Mouse (Mus musculus): ENCODE measurements around the gene Sirt1. TPM values are rescaled to one million over a fixed set of nuclear protein-coding genes. Genes with fewer than 3 reads are reported as not detected.

The Sirt1 gene
- polyA plus RNA-seq (2014; fragmentation: Nextera tagmentation; extraction: Ambion mirVana): 9.1 and 9.3 TPM in 2 replicates

GRCm38 (mm10) chr10:63381498-63382280, at the start of gene Sirt1:
Gene Sirt1, minus strand, starts transcription at chr10:63381704.
- Histone ChIP-seq H3K4me3 (ENCODE audit: low read depth, low read length) (peak within 1 kb of the TSS; percentile 48), H3K36me3 (ENCODE audit: control insufficient read depth, insufficient read depth, low read length) (no peaks in the 10 kb centered on the region), H3K27me3 (ENCODE audit: control insufficient read depth, insufficient read depth, low read length) (no peaks in the 10 kb centered on the region), H3K4me2 (ENCODE audit: low read depth, low read length, severe bottlenecking) (peak within 1 kb of the TSS; percentile 86), H3K9me3 (ENCODE audit: control insufficient read depth, low read length) (no peaks in the 10 kb centered on the region), H3K27ac (ENCODE audit: low read depth, low read length) (no peak within 1 kb of the TSS), H3K9ac (ENCODE audit: low read length) (peak within 1 kb of the TSS; percentile 64), H3K4me1 (replicated peaks; ENCODE audit: control insufficient read depth, insufficient read depth, low read length) (peaks cover 6% of the 10 kb centered on the region; the same call in 1 of the 2 replicates)
- WGBS: 6% methylated on average over 24 of the region's 24 CpGs
- ATAC-seq (replicated peaks; ENCODE audit: low FRiP score) (no peak), DNase-seq (ENCODE audit: low spot score) (no peak)

GRCm38 (mm10) chr10:63429785-63430305, 48.3 kb upstream of the Sirt1 start, which contains the start of gene Ctnna3:
Gene Ctnna3, plus strand, starts transcription at chr10:63430098.
- peak within 1 kb of the TSS; percentile 80 for H3K4me3 ChIP-seq (ENCODE audit: low read depth, low read length)
- peak within 1 kb of the TSS; percentile 72 for H3K9ac ChIP-seq (ENCODE audit: low read length)
- H3K4me2 ChIP-seq (ENCODE audit: low read depth, low read length, severe bottlenecking): peak within 1 kb of the TSS; percentile 63
- WGBS: under 1% methylated on average over 54 of the region's 55 CpGs
- H3K4me1 ChIP-seq (replicated peaks; ENCODE audit: control insufficient read depth, insufficient read depth, low read length): no peaks in the 10 kb centered on the region
- peak within 1 kb of the TSS; percentile 57; the same call in 1 of the 2 replicates for H3K27ac ChIP-seq (ENCODE audit: low read depth, low read length)
- H3K36me3 ChIP-seq (ENCODE audit: control insufficient read depth, insufficient read depth, low read length): no peaks in the 10 kb centered on the region
- DNase-seq (ENCODE audit: low spot score): peak; percentile 96
- peak; percentile 94 for ATAC-seq (replicated peaks; ENCODE audit: low FRiP score)
- no peaks in the 10 kb centered on the region for H3K9me3 ChIP-seq (ENCODE audit: control insufficient read depth, low read length)
- no peaks in the 10 kb centered on the region for H3K27me3 ChIP-seq (ENCODE audit: control insufficient read depth, insufficient read depth, low read length)

DNA sequence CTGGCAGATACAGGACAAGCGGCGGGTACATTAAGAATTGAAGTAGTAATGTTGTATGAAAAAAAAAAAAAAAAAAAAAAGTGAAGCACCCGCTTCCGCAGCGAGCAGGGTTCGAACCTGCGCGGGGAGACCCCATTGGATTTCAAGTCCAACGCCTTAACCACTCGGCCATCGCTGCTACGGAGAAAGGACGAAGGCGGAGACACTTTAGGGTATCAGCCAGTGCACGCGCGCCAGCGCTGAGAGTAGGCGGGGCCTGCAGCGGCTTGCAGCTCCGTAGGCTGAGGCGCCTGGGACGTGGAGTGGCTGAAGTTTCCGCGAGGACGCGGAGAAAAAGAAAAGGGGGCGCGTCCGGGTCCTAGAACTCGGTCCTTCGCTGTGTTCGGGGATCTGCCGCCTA, 47.9 kb upstream of the Sirt1 start:
- peak overlapping the region; percentile 72 for H3K9ac ChIP-seq (ENCODE audit: low read length)
- peak overlapping the region; percentile 80 for H3K4me3 ChIP-seq (ENCODE audit: low read depth, low read length)
- under 1% methylated on average over 34 of the region's 34 CpGs for WGBS
- ATAC-seq (replicated peaks; ENCODE audit: low FRiP score) (peak; percentile 94), DNase-seq (ENCODE audit: low spot score) (peak; percentile 99)
- H3K9me3 ChIP-seq (ENCODE audit: control insufficient read depth, low read length): no peaks in the 10 kb centered on the region
- H3K27me3 ChIP-seq (ENCODE audit: control insufficient read depth, insufficient read depth, low read length): no peaks in the 10 kb centered on the region
- peak overlapping the region; percentile 57; the same call in 1 of the 2 replicates for H3K27ac ChIP-seq (ENCODE audit: low read depth, low read length)
- H3K4me1 ChIP-seq (replicated peaks; ENCODE audit: control insufficient read depth, insufficient read depth, low read length): no peaks in the 10 kb centered on the region
- H3K36me3 ChIP-seq (ENCODE audit: control insufficient read depth, insufficient read depth, low read length): no peaks in the 10 kb centered on the region
- peak overlapping the region; percentile 63 for H3K4me2 ChIP-seq (ENCODE audit: low read depth, low read length, severe bottlenecking)

- ATAC-seq (replicated peaks; ENCODE audit: low FRiP score) (no peak), DNase-seq (ENCODE audit: low spot score) (no peak)
- peak overlapping the region; percentile 63 for H3K4me2 ChIP-seq (ENCODE audit: low read depth, low read length, severe bottlenecking)
- no peaks in the 10 kb centered on the region for H3K36me3 ChIP-seq (ENCODE audit: control insufficient read depth, insufficient read depth, low read length)
- peak overlapping the region; percentile 37; the same call in 1 of the 2 replicates for H3K27ac ChIP-seq (ENCODE audit: low read depth, low read length)
- no peaks in the 10 kb centered on the region for H3K4me1 ChIP-seq (replicated peaks; ENCODE audit: control insufficient read depth, insufficient read depth, low read length)
- no peaks in the 10 kb centered on the region for H3K9me3 ChIP-seq (ENCODE audit: control insufficient read depth, low read length)
- H3K9ac ChIP-seq (ENCODE audit: low read length): peak overlapping the region; percentile 60
- peak overlapping the region; percentile 80 for H3K4me3 ChIP-seq (ENCODE audit: low read depth, low read length)
- 3% methylated on average over 11 of the region's 11 CpGs for WGBS
- H3K27me3 ChIP-seq (ENCODE audit: control insufficient read depth, insufficient read depth, low read length): no peaks in the 10 kb centered on the region
Observed at GRCm38 (mm10) chr10:63429023-63429340, 47.5 kb upstream of the Sirt1 start.

DNA sequence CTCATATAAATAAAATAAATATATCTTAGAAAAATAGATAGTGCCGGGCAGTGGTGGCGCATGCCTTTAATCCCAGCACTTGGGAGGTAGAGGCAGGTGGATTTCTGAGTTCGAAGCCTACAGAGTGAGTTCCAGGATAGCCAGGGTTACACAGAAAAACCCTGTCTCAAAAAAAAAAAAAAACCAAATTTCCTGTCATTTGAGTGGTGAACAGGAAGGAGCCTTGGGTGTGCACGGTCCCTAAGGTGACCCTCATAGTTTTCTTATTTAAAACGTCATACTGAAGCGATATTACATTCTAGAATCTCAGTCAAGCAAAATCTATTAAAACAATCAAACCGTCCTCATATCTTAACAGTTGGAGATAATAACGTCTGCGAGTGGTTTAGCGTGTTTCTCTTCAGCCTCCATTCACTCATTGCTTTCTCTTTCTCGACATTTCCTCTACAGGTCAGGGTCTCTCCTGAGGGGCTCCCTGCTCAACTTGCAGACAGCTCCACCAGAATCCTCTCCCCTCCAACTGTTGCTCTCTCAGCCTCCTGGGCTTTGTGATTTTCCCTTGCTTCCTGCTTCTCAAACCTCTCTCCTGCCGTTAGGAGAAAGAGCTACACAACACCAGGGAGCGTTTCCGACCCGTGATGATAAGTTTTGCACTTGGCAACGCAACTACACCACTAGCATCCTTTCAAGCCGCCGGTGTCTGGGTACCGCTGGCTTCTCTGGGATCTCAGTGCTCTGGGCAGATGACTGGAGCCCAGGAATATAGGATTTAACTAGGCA, 46.9 kb upstream of the Sirt1 start:
- H3K4me3 ChIP-seq (ENCODE audit: low read depth, low read length): peak overlapping the region; percentile 80
- ATAC-seq (replicated peaks; ENCODE audit: low FRiP score): no peak
- H3K9ac ChIP-seq (ENCODE audit: low read length): peak overlapping the region; percentile 60
- H3K27ac ChIP-seq (ENCODE audit: low read depth, low read length): peak overlapping the region; percentile 37; the same call in 1 of the 2 replicates
- peak; percentile 67 for DNase-seq (ENCODE audit: low spot score)
- H3K27me3 ChIP-seq (ENCODE audit: control insufficient read depth, insufficient read depth, low read length): no peaks in the 10 kb centered on the region
- H3K4me1 ChIP-seq (replicated peaks; ENCODE audit: control insufficient read depth, insufficient read depth, low read length): no peaks in the 10 kb centered on the region
- peak overlapping the region; percentile 63 for H3K4me2 ChIP-seq (ENCODE audit: low read depth, low read length, severe bottlenecking)
- 26% methylated on average over 19 of the region's 19 CpGs for WGBS
- no peaks in the 10 kb centered on the region for H3K9me3 ChIP-seq (ENCODE audit: control insufficient read depth, low read length)
- H3K36me3 ChIP-seq (ENCODE audit: control insufficient read depth, insufficient read depth, low read length): no peaks in the 10 kb centered on the region

GRCm38 (mm10) chr10:63427146-63427545, 45.6 kb upstream of the Sirt1 start:
- 81% methylated on average over 8 of the region's 8 CpGs for WGBS
- H3K36me3 ChIP-seq (ENCODE audit: control insufficient read depth, insufficient read depth, low read length): no peaks in the 10 kb centered on the region
- no peaks in the 10 kb centered on the region for H3K27me3 ChIP-seq (ENCODE audit: control insufficient read depth, insufficient read depth, low read length)
- H3K4me1 ChIP-seq (replicated peaks; ENCODE audit: control insufficient read depth, insufficient read depth, low read length): no peaks in the 10 kb centered on the region
- H3K9ac ChIP-seq (ENCODE audit: low read length): no peak overlapping the region
- no peak overlapping the region for H3K4me2 ChIP-seq (ENCODE audit: low read depth, low read length, severe bottlenecking)
- ATAC-seq (replicated peaks; ENCODE audit: low FRiP score): no peak
- no peaks in the 10 kb centered on the region for H3K9me3 ChIP-seq (ENCODE audit: control insufficient read depth, low read length)
- H3K4me3 ChIP-seq (ENCODE audit: low read depth, low read length): no peak overlapping the region
- no peak overlapping the region for H3K27ac ChIP-seq (ENCODE audit: low read depth, low read length)
- no peak for DNase-seq (ENCODE audit: low spot score)

DNA sequence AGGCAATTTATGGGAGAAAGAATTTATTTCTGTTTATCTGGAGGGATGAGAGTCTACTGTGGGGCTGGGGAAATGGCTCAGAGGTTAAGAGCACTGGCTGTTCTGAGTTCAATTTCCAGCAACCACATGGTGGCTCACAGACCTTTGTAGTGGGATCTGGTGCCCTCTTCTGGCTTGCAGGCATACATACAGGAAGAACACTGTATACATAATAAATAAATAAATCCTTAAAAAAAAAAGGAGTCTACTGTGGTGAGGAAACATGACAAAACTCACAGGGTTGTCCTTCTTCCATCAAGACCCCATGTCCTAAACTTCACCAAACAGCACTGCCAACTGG, 42.9 kb upstream of the Sirt1 start:
- Histone ChIP-seq H3K27ac (ENCODE audit: low read depth, low read length) (no peak overlapping the region), H3K27me3 (ENCODE audit: control insufficient read depth, insufficient read depth, low read length) (no peaks in the 10 kb centered on the region), H3K36me3 (ENCODE audit: control insufficient read depth, insufficient read depth, low read length) (no peaks in the 10 kb centered on the region), H3K4me3 (ENCODE audit: low read depth, low read length) (no peak overlapping the region), H3K9ac (ENCODE audit: low read length) (no peak overlapping the region), H3K4me2 (ENCODE audit: low read depth, low read length, severe bottlenecking) (no peak overlapping the region), H3K4me1 (replicated peaks; ENCODE audit: control insufficient read depth, insufficient read depth, low read length) (no peaks in the 10 kb centered on the region), H3K9me3 (ENCODE audit: control insufficient read depth, low read length) (no peaks in the 10 kb centered on the region)
- DNase-seq (ENCODE audit: low spot score) (no peak), ATAC-seq (replicated peaks; ENCODE audit: low FRiP score) (no peak)

DNA sequence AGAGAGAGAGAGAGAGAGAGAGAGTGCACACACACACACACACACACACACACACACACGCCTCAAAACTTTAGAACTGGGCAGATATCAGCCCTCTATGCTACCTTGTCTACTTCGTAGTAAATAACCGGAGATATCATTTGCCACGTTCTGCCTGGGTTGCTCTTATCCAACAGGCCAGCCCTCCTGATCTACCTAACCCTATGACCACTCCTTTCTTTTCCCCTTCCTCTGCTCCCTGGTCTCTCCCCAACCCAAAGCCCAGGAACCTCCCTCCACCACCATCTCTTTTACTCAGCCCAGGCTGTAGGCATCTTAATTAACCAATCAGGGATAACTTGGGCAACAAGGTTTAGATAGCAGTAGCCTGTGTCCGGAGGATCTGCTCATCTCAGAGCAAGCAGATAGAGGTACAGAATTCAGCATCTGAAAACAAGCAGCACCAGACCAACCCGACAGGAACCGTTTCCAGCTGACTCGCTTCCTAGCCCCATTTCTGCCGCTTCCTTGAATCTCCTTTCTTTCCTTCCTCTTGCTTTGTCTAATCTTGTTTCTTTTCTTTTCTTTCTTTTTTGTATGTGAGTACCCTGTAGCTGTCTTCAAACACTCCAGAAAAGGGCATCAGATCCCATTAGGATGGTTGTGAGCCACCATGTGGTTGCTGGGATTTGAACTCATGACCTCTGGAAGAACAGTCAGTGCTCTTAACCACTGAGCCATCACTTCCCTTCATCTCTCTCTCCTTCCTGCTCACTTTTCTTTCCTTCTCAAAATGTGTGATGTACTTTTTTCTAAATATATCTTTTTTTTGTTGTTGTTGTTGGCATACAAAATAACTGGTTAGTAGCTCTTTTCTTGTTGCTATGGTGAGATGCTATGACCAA, 42.3 kb upstream of the Sirt1 start:
- Histone ChIP-seq H3K27me3 (ENCODE audit: control insufficient read depth, insufficient read depth, low read length) (no peaks in the 10 kb centered on the region), H3K9me3 (ENCODE audit: control insufficient read depth, low read length) (no peaks in the 10 kb centered on the region), H3K27ac (ENCODE audit: low read depth, low read length) (no peak overlapping the region), H3K9ac (ENCODE audit: low read length) (no peak overlapping the region), H3K4me3 (ENCODE audit: low read depth, low read length) (no peak overlapping the region), H3K36me3 (ENCODE audit: control insufficient read depth, insufficient read depth, low read length) (no peaks in the 10 kb centered on the region), H3K4me2 (ENCODE audit: low read depth, low read length, severe bottlenecking) (no peak overlapping the region), H3K4me1 (replicated peaks; ENCODE audit: control insufficient read depth, insufficient read depth, low read length) (no peaks in the 10 kb centered on the region)
- ATAC-seq (replicated peaks; ENCODE audit: low FRiP score) (no peak), DNase-seq (ENCODE audit: low spot score) (no peak)
- 81% methylated on average over 9 of the region's 9 CpGs for WGBS
